Mouse (Mus musculus): ENCODE measurements around the gene Patj. TPM values are rescaled to one million over a fixed set of nuclear protein-coding genes. Genes with fewer than 3 reads are reported as not detected.

The Patj gene
- total RNA-seq, 2 experiments from 2014 or later = 11.0 to 15.8 TPM

DNA sequence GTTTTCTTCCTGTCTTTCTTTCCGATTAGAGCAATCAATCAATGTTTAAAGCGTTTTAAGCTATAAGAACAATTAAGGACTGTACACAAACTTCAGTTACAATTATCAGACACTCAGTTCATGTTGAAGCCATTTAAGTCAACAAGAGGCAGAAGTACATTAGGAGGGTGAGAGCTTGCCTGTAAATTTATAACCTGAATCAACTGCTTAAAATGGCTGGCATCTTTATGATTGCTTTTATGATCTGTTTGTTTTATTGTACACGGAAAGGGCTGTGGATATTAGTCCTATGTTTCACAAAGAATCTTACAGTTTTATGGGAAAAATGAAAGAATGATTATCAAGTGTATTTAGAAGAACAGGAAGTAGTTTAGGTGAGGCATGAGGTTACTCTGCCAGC, 45.7 kb downstream of the Patj start:
- DNase-seq (ENCODE audit: low spot score in 2 of 2) = no peak
- intact Hi-C loops (cut with DNase I) = loop anchor here (5.0 to 10.0 kb wide), 2 partner anchors 689 to 766 kb away; no protein-coding TSS in a partner anchor

DNA sequence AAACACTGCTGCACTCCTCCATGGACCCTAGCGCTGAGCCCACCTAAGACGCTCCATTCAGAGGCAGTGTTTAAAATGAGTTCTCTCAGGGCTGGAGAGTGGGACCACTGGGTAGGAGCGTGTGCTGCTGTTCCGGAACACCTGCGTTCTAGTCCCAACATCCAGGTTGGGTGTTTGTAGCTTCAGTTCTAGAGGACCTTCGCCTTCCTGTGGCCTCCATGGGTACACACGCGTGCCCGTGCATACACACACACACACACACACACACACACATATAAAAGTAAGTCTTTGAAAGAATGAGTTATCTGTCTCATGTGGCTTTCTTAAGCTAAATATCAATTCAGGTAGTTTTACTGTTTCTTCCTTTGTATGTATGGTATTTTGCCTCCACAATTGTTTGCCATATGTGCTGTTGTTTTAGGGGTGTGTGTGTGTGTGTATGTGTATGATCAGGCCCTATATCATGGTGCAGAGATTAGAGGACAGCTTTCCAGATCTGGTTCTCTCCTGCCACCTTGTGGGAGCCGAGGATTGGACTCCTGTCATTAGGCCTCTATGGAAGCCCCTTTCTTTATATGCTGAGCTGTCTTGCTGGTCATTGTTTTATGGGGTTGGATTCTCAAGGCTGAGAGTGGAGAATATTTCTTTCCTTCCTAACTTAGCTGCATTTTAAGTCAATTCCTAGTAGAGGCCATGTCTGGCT, 49.0 kb downstream of the Patj start:
- peak; percentile 65 to 69 for DNase-seq (ENCODE audit: low spot score in 2 of 2)
- intact Hi-C loops (cut with DNase I) = loop anchor here (5.0 to 10.0 kb wide), 3 partner anchors 692 to 1747 kb away; no protein-coding TSS in a partner anchor

DNA sequence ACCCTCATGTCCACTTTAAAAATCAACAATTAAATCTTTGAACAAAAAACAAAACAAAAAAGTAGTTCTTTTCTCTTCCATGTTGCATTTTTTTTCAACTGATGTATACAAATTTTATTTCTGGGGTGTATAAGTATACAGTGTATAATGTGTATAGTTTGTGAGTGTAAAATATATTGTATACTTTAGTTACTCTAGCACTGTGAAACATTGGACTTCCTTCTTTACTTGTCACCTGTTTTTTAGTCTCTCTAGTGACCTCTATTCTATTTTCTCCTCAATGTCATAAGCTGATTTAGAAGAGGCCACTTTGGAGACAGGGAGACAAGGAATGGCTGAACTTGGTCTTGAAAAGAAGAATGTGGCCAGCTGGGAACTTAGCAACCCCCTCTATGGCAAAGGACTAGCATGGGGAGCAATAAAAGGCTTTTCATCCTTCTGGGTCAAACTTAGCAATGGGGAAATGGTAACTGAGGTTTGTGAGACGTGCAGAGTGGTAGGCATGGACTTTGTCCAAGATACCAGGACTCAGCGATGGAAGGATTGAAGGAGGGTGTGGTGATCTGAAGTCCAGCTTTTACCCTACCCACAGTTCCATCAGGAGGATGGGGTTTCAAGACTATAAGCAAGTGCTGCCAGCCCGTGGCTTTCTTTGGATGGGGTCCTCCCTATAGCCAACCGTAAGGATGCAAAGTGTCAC, 54.1 kb downstream of the Patj start:
- intact Hi-C loops (cut with DNase I) = loop anchor here (5.0 to 10.0 kb wide), 2 partner anchors 775 to 1752 kb away; no protein-coding TSS in a partner anchor
- no peak for DNase-seq (ENCODE audit: low spot score in 2 of 2)

DNA sequence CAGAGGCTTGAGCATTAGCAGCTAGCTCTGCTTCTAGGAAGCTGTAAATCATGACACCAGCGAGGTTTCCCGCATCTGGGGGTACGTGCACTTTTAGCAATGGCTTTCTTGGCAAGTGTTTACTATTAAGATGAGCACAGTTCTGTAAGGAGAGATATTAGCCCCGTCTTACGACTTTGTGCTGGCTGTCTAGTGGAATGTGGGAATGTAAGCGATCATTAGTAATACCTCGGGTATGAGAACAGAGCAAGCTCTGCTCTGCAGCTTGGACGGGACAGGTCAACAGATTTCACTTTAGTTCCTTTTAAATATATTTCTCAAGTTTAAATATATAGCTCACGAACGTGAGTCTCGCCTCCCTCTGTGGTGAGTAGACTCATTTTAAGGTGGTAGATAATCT, 54.7 kb downstream of the Patj start:
- no peak for DNase-seq (ENCODE audit: low spot score in 2 of 2)
- intact Hi-C loops (cut with DNase I) = no loop called here

DNA sequence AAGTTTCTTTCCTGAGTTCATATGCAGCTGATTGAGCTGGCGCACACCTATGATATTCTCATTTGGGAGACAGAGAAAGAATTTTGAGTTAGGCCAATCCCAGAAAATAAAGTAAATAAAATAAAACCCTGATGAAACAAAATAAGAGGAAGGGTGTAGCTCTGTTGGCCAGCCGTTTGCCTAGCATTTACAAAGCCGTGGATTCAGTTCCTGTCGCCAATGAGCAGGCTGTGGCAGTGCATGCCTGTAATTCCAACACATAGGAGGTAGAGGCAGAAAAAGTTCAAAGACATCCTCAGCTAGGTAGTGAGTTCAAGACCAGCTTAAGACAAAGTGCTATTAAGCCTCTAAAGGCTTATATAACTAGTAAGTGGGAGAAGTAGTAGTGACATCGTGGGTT, 55.2 kb downstream of the Patj start:
- intact Hi-C loops (cut with DNase I) = no loop called here
- no peak for DNase-seq (ENCODE audit: low spot score in 2 of 2)

DNA sequence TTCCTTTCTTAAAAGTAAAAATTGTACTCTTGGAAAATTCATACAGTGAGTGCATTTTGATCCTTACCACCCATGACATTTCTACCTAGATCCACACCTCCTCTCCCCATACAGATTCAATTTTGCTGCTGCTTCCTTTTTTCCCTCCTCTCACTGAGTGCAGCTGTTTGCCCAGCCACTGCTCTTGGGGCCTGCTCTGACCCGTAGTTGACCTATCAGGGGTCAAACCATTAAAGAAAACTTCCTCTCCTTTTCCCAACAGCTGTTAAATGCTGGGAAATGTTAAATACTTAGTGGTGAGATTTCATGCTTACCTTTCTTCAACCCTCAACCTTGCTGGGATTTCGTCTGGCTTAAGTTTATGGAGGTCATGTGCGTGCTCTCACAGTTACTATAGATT, 55.7 kb downstream of the Patj start:
- intact Hi-C loops (cut with DNase I) = no loop called here
- no peak for DNase-seq (ENCODE audit: low spot score in 2 of 2)

DNA sequence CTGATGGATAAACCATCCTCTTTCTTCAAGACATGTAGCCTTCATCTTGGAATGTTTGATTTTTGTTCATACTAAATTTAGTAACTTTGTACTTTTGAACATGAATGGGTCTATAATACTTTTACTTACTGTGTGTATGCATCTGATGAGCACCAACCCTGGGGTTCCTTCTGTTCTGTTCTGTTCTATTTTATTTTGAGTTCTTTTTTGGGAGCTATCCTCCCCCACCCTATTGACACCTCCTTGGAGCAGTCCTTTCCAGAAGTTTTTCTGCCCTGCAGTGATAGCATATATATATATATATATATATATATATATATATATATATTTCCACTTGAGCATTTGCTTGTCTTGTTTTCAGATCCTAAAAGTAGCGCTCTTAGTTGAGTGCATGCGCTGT, 57.1 kb downstream of the Patj start:
- intact Hi-C loops (cut with DNase I) = no loop called here
- peak in 1 of 2 experiments; percentile 53 for DNase-seq (ENCODE audit: low spot score in 2 of 2)

DNA sequence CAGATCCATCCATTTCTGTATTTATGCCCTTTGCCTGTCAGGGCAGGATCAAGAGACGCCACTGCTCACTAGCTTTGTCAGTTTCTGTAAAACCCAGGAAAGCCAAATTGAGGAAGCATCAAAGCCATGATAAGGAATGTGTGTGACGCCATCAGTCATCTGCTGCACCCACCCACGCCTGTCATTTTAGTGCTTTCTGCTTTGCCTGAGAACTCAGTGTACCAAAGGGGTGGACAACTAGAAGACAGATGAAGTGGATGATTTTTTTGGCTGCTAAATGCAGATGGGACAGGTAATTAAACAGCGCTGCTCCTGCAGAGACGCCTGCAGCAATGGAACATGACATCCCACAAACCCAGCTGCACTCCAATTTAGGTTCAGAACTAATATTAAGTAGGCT, 57.6 kb downstream of the Patj start:
- peak; percentile 28 to 73 for DNase-seq (ENCODE audit: low spot score in 2 of 2)
- intact Hi-C loops (cut with DNase I) = no loop called here

DNA sequence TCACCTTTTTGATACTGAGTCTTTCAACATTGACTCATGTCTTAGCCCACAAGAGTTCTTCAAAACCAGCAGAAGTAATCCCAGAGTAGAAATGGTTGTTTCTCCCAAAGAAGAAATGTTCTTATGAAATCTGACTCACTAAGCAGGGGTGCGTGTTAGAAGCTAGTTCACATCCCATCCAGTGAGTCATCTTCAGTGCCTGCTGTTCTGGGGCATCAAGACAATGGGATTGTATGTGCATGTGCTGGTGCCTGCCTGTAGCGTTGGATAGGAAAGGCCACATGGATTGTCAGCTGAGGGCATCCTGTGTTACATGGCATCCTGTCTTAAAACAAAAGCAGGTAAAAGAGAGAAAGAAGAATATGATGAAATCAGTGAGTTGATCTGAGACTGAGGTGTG, 59.8 kb downstream of the Patj start:
- intact Hi-C loops (cut with DNase I) = no loop called here
- peak in 1 of 2 experiments; percentile 51 for DNase-seq (ENCODE audit: low spot score in 2 of 2)

DNA sequence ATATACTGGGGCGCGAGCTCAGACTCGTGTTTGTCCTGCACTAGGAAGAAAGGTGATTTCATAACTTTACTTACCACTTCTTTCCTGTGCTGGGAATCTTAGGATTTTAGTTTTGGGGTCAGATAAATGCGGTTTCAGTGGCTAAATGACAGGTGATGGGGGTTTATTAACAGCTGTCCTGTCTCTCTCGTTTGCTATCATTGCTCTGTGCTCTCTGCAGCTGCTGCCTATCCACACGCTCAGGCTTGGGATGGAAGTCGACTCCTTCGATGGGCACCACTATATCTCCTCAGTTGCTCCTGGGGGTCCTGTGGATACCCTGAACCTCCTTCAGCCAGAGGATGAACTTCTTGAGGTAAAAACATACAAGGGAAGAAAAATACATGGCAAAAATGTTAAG, 60.3 kb downstream of the Patj start:
- DNase-seq (ENCODE audit: low spot score in 2 of 2) = no peak
- intact Hi-C loops (cut with DNase I) = no loop called here

DNA sequence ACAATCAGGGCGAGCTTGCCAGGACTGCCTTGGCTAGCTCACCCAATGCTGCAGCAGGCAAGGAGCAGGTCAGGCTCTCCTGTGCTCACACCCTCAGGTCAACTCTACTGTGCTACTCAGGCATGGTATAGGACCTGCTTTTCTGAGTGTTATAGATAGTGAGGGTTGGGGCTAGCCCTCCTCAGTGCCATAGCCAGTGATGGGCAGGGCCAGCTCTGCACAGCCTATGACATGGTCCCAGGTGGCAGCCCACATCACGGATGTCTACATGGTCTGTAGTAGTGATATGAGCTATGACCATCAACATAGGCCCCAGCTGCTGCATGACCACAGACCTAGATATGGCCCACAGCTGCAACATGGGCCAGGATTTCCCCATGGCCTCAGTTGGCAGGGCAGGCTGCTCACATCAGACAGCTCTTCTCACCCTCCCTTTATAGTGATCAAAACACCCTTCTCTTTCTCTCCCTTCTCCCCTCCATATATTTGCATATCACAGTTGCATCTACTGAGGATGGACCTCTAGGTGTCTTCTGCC, 66.3 kb downstream of the Patj start:
- no peak for DNase-seq (ENCODE audit: low spot score in 2 of 2)
- intact Hi-C loops (cut with DNase I) = no loop called here

DNA sequence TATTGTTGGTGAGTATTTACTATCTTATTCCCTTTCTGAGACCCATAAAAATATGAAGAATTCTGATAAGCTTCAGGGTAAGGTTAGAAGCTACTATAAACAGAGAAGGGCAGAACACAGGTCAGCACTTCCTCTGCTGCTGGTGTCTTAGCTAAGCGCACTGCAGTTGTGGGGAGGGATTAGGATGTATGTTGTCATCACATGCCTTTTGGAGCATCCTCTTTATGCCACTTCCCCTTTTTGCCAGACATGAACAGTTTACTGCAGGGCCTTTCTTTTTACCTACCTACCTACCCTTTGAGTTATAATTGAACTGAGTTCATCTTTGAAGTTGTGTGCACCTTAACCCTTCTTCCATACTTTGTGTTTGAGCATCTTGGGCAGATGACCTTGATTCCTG, 69.9 kb downstream of the Patj start:
- no peak for DNase-seq (ENCODE audit: low spot score in 2 of 2)
- intact Hi-C loops (cut with DNase I) = no loop called here

DNA sequence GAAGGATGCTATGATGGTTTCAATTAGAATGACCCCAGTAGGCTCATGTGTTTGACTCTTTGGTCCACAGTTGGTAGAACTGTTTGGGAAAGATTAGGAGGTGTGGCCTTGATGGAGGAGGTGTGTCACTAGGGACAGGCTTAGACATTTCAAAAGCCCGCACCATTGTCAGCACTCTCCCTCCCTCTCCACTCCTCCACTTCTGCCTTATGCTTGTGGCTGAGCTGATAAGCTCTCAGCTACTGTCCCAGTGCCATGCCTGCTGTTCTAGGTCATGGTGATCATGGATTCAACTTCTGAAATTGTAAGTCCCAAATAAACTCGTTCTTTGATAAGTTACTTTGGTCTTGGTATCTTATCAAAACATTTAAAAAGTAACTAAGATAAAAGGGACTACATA, 70.3 kb downstream of the Patj start:
- no peak for DNase-seq (ENCODE audit: low spot score in 2 of 2)
- intact Hi-C loops (cut with DNase I) = no loop called here

DNA sequence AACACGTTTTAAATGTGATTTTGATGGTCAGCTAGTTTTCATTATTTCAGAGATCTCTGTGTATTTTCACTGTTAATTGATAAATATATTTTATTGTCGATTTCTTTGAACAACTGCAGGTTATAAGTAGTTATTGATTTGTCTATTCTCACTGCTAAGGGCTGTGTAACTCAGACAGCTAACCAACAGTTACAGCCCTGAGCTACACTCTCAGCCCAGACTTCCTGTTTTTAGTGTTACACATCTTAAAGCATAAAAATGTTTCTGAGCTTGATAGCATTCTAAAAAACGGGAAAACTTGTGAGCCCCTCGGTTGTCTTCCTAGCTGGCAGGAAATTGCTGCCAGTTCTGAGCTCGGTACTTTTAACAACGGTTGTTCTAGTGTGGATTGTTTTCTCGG, 75.8 kb downstream of the Patj start:
- no peak for DNase-seq (ENCODE audit: low spot score in 2 of 2)
- intact Hi-C loops (cut with DNase I) = no loop called here

DNA sequence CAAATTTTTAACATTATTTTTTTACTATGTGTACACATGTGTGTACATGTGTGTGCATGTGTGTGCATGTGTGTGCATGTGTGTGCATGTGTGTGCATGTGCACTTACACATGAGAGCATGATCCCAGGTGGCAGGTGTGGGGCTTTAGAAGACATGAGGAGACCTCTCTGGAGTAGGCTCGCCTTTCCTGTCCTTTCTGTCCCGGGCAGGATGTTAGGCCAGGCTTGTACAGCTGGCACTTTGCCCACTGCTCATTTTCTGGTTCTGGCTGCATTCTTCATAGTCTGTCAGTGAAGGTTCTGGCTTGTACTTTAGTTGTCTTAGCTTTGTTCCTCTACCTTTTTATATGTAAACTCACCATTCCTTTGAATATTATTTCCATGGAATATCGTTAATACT, 77.9 kb downstream of the Patj start:
- intact Hi-C loops (cut with DNase I) = no loop called here
- DNase-seq (ENCODE audit: low spot score in 2 of 2) = no peak

DNA sequence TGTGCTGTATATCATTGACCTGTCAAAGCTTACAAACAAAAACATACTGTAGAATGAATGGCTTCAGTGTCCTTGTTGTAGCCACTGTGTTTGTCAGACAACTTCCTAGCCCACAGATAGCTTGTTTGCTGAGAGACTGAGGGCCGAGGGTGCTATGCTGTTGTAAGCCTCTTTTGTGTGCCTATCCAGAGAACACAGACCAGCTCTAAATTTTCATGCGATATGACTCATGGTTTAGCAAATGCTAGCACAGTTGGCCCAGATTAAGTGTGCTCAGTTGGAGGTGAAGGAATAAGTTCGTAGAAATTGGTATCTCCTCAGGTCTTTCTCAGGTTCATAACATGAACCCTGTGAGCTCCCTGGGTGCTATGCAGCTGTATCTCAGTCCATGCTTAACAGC, 82.4 kb downstream of the Patj start:
- intact Hi-C loops (cut with DNase I) = no loop called here
- DNase-seq (ENCODE audit: low spot score in 2 of 2) = no peak

DNA sequence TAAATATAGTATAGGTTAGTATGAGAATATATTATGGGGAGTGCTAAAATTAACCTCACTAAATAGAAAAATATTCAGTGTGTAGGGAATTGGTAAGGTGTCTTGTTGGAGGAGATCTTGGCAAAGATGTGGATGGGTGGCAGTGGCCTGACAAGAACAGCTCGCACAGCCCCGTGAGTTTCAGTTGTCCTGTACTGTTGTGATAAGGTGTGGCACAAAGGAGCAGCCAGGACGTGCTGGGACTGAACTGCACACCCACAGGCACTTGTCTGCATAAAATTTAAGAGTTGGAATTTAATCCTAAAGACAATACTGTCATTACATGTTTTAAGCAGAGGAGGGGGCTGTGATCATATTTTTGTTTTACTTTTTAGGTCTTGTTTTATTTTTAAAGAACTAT, 90.9 kb downstream of the Patj start:
- DNase-seq (ENCODE audit: low spot score in 2 of 2) = no peak
- intact Hi-C loops (cut with DNase I) = no loop called here

DNA sequence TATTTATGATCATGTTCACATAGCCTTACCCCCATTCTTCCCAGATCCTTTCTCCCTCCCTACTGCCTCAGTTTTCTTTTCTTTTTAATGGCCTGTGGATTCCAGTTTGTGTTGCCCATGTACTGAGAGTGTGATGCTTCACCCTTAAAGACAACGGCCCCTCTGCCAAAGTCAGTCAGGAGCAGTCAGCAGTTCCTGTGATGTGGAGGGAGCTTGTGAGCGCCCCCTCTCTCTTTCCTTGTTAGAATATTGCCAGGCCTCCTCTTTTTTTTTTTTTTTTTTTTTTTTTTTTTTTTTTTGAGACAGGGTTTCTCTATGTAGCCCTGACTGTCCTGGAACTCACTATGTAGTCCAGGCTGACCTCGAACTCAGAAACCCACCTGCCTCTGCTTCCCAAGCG, 91.3 kb downstream of the Patj start:
- intact Hi-C loops (cut with DNase I) = no loop called here
- DNase-seq (ENCODE audit: low spot score in 2 of 2) = no peak

DNA sequence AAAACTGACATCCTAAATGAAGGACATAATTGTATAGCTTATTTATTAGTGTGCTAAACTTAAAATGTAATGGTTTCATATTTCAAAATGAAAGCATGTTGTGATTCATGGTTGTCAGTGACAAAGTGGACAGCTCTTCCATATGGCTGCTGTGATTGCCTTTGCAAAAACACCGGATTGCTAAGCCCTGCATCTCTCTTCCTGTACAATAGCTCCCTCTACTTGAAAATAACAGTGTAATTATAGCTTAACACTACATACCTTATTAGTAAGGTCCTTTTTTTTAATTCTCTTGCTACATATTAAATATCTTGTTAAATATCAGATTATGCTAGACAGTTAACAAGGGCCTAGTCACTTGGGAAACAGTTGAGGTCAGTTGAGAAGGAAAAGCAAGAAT, 93.8 kb downstream of the Patj start:
- intact Hi-C loops (cut with DNase I) = no loop called here
- DNase-seq (ENCODE audit: low spot score in 2 of 2) = peak in 1 of 2 experiments; percentile 16

DNA sequence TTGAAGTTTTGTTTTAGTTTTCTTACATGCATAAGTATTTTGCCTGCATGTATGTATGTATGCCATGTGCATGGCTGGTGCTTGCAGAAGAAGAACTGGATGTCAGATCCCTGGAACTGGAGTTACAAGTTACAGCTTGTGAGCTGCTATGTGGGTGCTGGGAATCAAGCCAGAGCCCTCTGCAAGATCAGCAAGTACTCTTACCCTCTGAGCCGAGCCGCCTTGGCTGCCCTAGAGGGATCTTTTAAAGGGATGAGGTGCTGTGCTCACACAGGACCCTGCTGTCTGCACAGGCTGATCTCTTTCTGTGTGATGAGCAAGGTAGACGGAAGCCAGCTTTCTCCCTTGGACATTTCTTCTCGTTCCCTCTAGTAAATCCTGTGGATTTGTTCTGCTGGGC, 102.8 kb downstream of the Patj start:
- no peak for DNase-seq (ENCODE audit: low spot score in 2 of 2)
- intact Hi-C loops (cut with DNase I) = no loop called here

DNA sequence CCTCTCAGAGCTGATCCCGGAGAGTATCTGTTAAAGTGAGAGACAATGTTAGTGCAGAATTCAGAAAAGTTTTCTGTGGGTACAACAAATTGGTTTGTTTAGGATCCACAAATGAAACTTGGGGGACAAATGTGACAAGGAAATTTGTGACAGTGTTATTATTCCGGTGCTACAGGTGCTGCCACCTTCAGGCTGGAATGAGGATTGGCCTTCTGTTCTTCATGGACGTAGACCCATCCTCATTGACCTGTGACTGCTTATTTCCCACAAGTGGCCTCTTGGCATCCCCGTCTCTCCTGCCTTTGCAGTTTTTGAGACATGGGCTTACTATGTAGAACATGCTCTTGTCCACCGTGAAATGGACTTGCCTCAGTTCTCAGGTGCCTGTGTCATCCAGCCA, 104.6 kb downstream of the Patj start:
- intact Hi-C loops (cut with DNase I) = no loop called here
- DNase-seq (ENCODE audit: low spot score in 2 of 2) = no peak
